Mouse (Mus musculus) layer of hippocampus, adult 8-10 months (tissue): ENCODE measurements at regions not wholly inside any gene's neighbourhood (a gene's known extent, or its start where the extent isn't known, plus 50 kb on each side); places are given as distances from the start of the nearest gene placed in this dataset.
A peak's percentile ranks its signal among the peaks of the same experiment; 100 is the strongest.

ENCODE experiments used
- DNase-seq, 2 experiments: peaks; one replicate each; pipeline ENCODE4 v3.0.0; 2022; ENCODE audit warnings: low spot score in 2 of 2

- peak; percentile 5 to 7 for DNase-seq
These were observed 492.0 kb downstream of the Gm21739 start for GRCm38 (mm10) chrY:43772246-43772645.
